Mouse (Mus musculus) liver, embryonic 16.5 days (tissue): ENCODE measurements around the gene C1ql3. TPM values are rescaled to one million over a fixed set of nuclear protein-coding genes. Genes with fewer than 3 reads are reported as not detected.

ENCODE experiments used
- ATAC-seq: fragments of 200-750 bp; cut with Nextera tagmentation; 2 replicates; pipeline ENCODE4 v1.8.0; 2017; ENCODE audit warnings: low read depth, mild to moderate bottlenecking, moderate number of reproducible peaks, moderate library complexity
- H3K27ac ChIP-seq: fragments of 300-500 bp; sonication (generic); 2 replicates; pipeline ENCODE4 v1.5.1; 2014; ENCODE audit warnings: mild to moderate bottlenecking, low read length
- H3K27me3 ChIP-seq: fragments of 300-500 bp; sonication (generic); 2 replicates; pipeline ENCODE4 v1.6.1; 2014; ENCODE audit warnings: low read depth, low read length, mixed read lengths; ENCODE audit not compliant: control insufficient read depth, insufficient read depth
- H3K36me3 ChIP-seq: fragments of 300-500 bp; sonication (generic); 2 replicates; pipeline ENCODE4 v1.6.1; 2014; ENCODE audit warnings: mild to moderate bottlenecking; ENCODE audit not compliant: control insufficient read depth, insufficient read depth
- H3K4me1 ChIP-seq: fragments of 300-500 bp; sonication (generic); 2 replicates; pipeline ENCODE4 v1.6.1; 2014; ENCODE audit warnings: low read depth, low read length, mixed read lengths; ENCODE audit not compliant: control insufficient read depth
- H3K4me2 ChIP-seq: fragments of 300-500 bp; sonication (generic); 2 replicates; pipeline ENCODE4 v1.6.1; 2014; ENCODE audit warnings: low read depth, low read length, mixed read lengths
- H3K4me3 ChIP-seq: fragments of 300-500 bp; sonication (generic); 2 replicates; pipeline ENCODE4 v1.5.1; 2014; ENCODE audit warnings: low read depth, mild to moderate bottlenecking, low read length
- H3K9ac ChIP-seq: fragments of 300-500 bp; sonication (generic); 2 replicates; pipeline ENCODE4 v1.6.1; 2014; ENCODE audit warnings: low read depth, low read length
- H3K9me3 ChIP-seq: fragments of 300-500 bp; sonication (generic); replicated peaks from 2 replicates; pipeline ENCODE4 v1.6.1; 2016; ENCODE audit warnings: low read length; ENCODE audit not compliant: control insufficient read depth
- WGBS: fragments of 180-500 bp; shearing (Covaris S2); extraction: QIAGEN DNeasy Blood & Tissue Kit; methylation state at CpG from one replicate; pipeline ENCODE4 v1.1.7; 2014; ENCODE audit not compliant: insufficient replicate concordance; 5-methylcytosine and 5-hydroxymethylcytosine counted together
- polyA plus RNA-seq: library from polyadenylated mRNA; unstranded; fragments of >200 nt; fragmentation: Nextera tagmentation; extraction: Ambion mirVana; gene quantifications from 2 replicates; pipeline ENCODE4 v1.2.1, GENCODE M21; 2015

C1ql3 gene
- polyA plus RNA-seq, 1 experiment from 2014 or later: 0.17 TPM

DNA sequence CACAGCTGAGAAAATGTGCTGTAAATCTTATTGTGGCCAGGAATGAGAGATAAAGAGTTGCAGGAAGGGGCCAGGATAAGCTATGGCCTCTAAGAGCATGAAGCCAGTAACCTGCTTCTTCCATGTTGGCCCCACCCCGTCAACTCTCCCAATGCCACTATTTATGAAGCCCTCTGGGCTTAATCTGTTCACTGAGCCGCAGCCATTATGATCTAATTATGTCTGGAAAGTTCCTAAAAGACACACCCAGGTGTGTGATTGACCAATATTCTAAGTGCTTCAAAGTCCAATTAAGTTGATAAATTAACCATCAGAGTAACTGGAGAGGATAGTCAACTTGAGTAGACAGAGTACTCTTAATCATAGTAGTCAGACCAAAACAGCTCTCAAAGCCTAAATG lies 37.9 kb downstream of the C1ql3 start:
- Histone ChIP-seq H3K27me3 (no peaks in the 10 kb centered on the region), H3K4me1 (no peaks in the 10 kb centered on the region), H3K4me2 (no peak overlapping the region), H3K36me3 (no peaks in the 10 kb centered on the region), H3K9ac (no peak overlapping the region), H3K9me3 (no peaks in the 10 kb centered on the region), H3K27ac (no peak overlapping the region), H3K4me3 (no peak overlapping the region)
- ATAC-seq: no peak
- 72% methylated on average over 2 of the region's 2 CpGs for WGBS

DNA sequence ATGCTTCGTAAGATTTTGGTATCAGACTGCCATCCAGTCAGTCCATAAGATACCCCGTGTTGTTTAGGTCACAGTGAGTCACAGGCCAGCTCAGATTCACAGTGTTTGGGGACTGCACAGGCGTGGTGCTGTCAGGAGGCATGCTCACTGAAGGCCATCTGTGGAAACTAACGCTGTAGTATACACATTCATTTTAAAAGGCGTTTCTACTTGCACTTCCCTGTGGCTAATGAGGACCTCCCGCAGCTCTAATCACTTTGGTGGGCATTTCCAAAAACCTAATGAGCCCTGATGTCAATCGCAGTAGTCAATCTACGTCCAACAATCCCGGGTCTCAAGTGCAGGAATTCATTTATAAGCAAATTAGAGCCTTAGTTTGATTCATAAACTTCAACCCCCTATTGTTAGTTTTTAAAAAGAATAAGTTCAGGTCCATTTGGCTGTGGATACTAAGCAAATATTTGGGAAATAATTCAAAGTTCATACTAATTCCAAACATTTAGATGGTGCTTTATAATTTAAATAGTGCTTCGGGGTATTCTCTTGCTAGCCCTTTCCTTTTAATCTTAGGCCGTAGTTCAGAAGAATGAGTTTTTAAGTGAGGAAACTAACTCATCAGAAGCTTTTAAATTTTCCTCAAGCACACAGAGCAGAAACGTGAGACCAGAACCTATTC lies 41.4 kb downstream of the C1ql3 start:
- WGBS: 71% methylated on average over 12 of the region's 12 CpGs
- no peak overlapping the region for H3K27ac ChIP-seq

DNA sequence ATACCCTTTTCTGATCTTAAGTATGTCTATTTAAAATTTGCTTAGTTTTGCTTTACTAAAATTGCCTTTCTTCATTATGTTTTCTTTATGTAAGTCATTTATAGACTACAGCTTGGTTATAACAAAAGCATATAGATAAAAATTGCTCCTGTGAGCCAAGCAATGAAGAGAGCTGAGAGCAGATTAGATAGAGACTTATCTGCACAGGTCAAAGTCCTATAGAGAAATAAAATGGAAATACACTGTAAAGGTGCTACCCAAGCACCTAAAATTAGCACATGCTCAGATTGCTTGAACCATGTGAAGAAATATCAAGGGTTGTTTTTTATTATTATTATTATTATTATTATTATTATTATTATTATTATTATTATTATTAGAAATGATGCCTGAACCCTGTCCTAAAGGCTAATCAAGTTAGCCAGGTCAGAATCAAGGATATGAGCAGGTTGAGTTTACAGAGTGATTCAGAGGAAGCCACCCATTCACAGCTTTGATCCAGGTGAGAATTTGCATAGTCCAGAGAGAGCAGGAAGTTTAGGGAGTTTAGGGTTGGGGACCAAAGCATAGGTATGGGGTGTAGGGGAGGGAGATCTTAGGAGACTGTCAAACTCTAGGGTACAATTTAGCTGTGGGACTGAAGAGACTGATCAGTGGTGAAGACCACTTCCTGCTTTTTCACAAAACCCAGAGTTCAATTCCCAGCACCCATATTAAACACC lies 54.7 kb downstream of the C1ql3 start:
- Histone ChIP-seq H3K4me2 (no peak overlapping the region), H3K27me3 (no peaks in the 10 kb centered on the region), H3K4me3 (no peak overlapping the region), H3K9ac (no peak overlapping the region), H3K27ac (no peak overlapping the region), H3K9me3 (no peaks in the 10 kb centered on the region), H3K4me1 (no peaks in the 10 kb centered on the region), H3K36me3 (no peaks in the 10 kb centered on the region)
- ATAC-seq: no peak

More for the DNA sequence above, 41.4 kb downstream of the C1ql3 start:
- no peaks in the 10 kb centered on the region for H3K9me3 ChIP-seq
- no peaks in the 10 kb centered on the region for H3K36me3 ChIP-seq
- H3K4me2 ChIP-seq: no peak overlapping the region
- no peak overlapping the region for H3K9ac ChIP-seq
- H3K27me3 ChIP-seq: no peaks in the 10 kb centered on the region
- ATAC-seq: no peak
- no peak overlapping the region for H3K4me3 ChIP-seq
- no peaks in the 10 kb centered on the region for H3K4me1 ChIP-seq

Other genes with a start within 250 kb of the C1ql3 start
- 51.6 and 52.2 TPM in 2 replicates for gene Pter, start 87.8 kb downstream of the C1ql3 start, polyA plus RNA-seq